Mouse (Mus musculus) myocyte (in vitro differentiated cells): ENCODE data around the gene Atp8b2.

Experiments used
- CEBPB ChIP-seq: IDR thresholded peaks from 2 replicates; pipeline ENCODE4 v1.6.1; 2011; ENCODE audit warnings: mild to moderate bottlenecking, moderate library complexity; ENCODE audit not compliant: poor library complexity, insufficient read depth, severe bottlenecking
- MAX ChIP-seq: IDR thresholded peaks from one replicate; pipeline ENCODE4 v1.6.1; 2011; ENCODE audit warnings: low read depth, mild to moderate bottlenecking, control low read depth
- POLR2AphosphoS2 ChIP-seq: IDR thresholded peaks from one replicate; pipeline ENCODE4 v1.6.1; 2011; ENCODE audit warnings: low read depth, control low read depth; ENCODE audit not compliant: insufficient read length

DNA sequence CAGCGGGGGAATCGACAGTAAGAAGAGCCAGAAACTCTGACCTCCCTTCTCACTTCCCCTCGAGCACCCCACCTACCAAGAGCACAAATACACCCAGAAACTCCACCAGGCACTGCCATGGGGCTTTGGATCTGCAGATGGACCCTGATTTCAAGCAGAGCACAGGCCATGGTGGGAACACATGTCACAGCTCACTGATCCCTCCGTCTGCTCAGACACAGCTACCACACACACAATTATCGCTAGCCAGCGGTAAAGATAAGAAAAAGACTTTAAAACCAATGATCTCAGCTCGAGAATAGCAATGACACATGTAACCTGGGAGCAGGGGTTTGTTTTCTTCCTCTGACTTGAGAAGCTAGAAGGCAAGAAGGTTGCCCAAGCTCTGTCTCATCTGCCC is 5.2 kb upstream of the Atp8b2 start:
- TF ChIP-seq POLR2AphosphoS2 = peak; percentile 5
- TF ChIP-seq CEBPB = no peak
- TF ChIP-seq MAX = no peak
